Mouse (Mus musculus) heart, embryonic 13.5 days (tissue): Measurements from ENCODE around the gene Det1. TPM values are rescaled to one million over a fixed set of nuclear protein-coding genes. Genes with fewer than 3 reads are reported as not detected.

ENCODE experiments used
- ATAC-seq: fragments of 200-750 bp; cut with Nextera tagmentation; 2 replicates; pipeline ENCODE4 v1.8.0; 2017; ENCODE audit warnings: moderate TSS enrichment; ENCODE audit not compliant: insufficient number of reproducible peaks, low FRiP score, low TSS enrichment; ENCODE audit errors: extremely low read depth
- H3K27ac ChIP-seq: fragments of 300-500 bp; sonication (generic); replicated peaks from 2 replicates; pipeline ENCODE4 v1.5.1; 2015; ENCODE audit warnings: moderate library complexity, mild to moderate bottlenecking, inconsistent platforms
- H3K27me3 ChIP-seq: fragments of 300-500 bp; sonication (generic); replicated peaks from 2 replicates; pipeline ENCODE4 v1.6.1; 2015; ENCODE audit warnings: mild to moderate bottlenecking, inconsistent platforms
- H3K36me3 ChIP-seq: fragments of 300-500 bp; sonication (generic); 2 replicates; pipeline ENCODE4 v1.6.1; 2015; ENCODE audit warnings: mild to moderate bottlenecking, inconsistent platforms
- H3K4me1 ChIP-seq: fragments of 300-500 bp; sonication (generic); 2 replicates; pipeline ENCODE4 v1.6.1; 2015; ENCODE audit warnings: inconsistent platforms
- H3K4me2 ChIP-seq: fragments of 300-500 bp; sonication (generic); 2 replicates; pipeline ENCODE4 v1.6.1; 2015; ENCODE audit warnings: inconsistent platforms, mild to moderate bottlenecking, moderate library complexity
- H3K4me3 ChIP-seq: fragments of 300-500 bp; sonication (generic); 2 replicates; pipeline ENCODE4 v1.5.1; 2015; ENCODE audit warnings: moderate library complexity, mild to moderate bottlenecking, inconsistent platforms
- H3K9ac ChIP-seq: fragments of 300-500 bp; sonication (generic); 2 replicates; pipeline ENCODE4 v1.6.1; 2015; ENCODE audit warnings: inconsistent platforms, mild to moderate bottlenecking, moderate library complexity
- H3K9me3 ChIP-seq: fragments of 300-500 bp; sonication (generic); 2 replicates; pipeline ENCODE4 v1.6.1; 2016; ENCODE audit warnings: inconsistent platforms
- WGBS: fragments of 180-500 bp; shearing (Covaris S2); methylation state at CpG from one replicate; pipeline ENCODE4 v1.1.7; 2015; ENCODE audit warnings: mixed read lengths; 5-methylcytosine and 5-hydroxymethylcytosine counted together
- polyA plus RNA-seq: library from polyadenylated mRNA; unstranded; fragments of >200 nt; fragmentation: Nextera tagmentation; extraction: Ambion mirVana; gene quantifications from 2 replicates; pipeline ENCODE4 v1.2.1, GENCODE M21; 2015

Gene Det1
- polyA plus RNA-seq, 1 experiment from 2014 or later, result 11.4 TPM

- H3K4me2 ChIP-seq, result peak overlapping the region; percentile 78
- peak overlapping the region; percentile 69 for H3K4me3 ChIP-seq
- no peaks in the 10 kb centered on the region for H3K9me3 ChIP-seq
- H3K27ac ChIP-seq, result peak overlapping the region; percentile 57; the same call in 1 of the 2 replicates
- H3K9ac ChIP-seq, result peak overlapping the region; percentile 89
- peaks cover 29% of the 10 kb centered on the region for H3K36me3 ChIP-seq
- peaks cover 5% of the 10 kb centered on the region; the same call in 1 of the 2 replicates for H3K27me3 ChIP-seq
- WGBS, result 38% methylated on average over 12 of the region's 12 CpGs
- no peak for ATAC-seq
- H3K4me1 ChIP-seq, result peaks cover 15% of the 10 kb centered on the region
Observed at GRCm38 (mm10) chr7:78846066-78846716, 872 bp downstream of the Det1 start.

DNA sequence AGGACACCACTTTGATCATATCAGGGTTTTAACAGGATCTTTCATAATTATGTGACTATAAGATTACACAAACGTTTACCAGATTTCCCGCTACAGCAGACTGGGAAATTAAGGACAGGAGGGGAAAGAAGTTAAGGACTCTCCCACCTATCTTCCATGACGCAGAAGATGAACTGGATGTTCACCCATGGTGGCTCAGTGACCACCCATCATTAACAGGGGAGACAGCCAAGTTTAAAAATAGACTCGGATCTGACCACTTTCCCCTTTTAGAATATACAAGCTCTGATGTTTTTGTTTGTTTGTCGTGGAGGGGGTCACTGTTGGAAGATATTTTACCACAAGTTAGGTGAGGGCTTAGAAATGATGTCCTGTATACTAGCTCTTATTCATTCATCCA lies 5.5 kb downstream of the Det1 start:
- Histone ChIP-seq H3K27me3 (no peaks in the 10 kb centered on the region), H3K9ac (no peak overlapping the region), H3K27ac (no peak overlapping the region), H3K4me3 (no peak overlapping the region), H3K36me3 (peaks cover 63% of the 10 kb centered on the region), H3K9me3 (no peaks in the 10 kb centered on the region), H3K4me2 (no peak overlapping the region), H3K4me1 (peaks cover 18% of the 10 kb centered on the region)
- WGBS, result 59% methylated on average over 5 of the region's 5 CpGs
- no peak for ATAC-seq

- 84% methylated on average over 4 of the region's 4 CpGs for WGBS
Observed at GRCm38 (mm10) chr7:78837250-78837649, 9.8 kb downstream of the Det1 start.

GRCm38 (mm10) chr7:78835656-78836055 lies 11.4 kb downstream of the Det1 start:
- Histone ChIP-seq H3K4me3 (no peak overlapping the region), H3K36me3 (peaks cover 59% of the 10 kb centered on the region), H3K9ac (no peak overlapping the region), H3K4me1 (no peaks in the 10 kb centered on the region), H3K9me3 (no peaks in the 10 kb centered on the region), H3K4me2 (no peak overlapping the region), H3K27ac (no peak overlapping the region), H3K27me3 (no peaks in the 10 kb centered on the region)
- no peak for ATAC-seq
- 83% methylated on average over 4 of the region's 4 CpGs for WGBS

More at GRCm38 (mm10) chr7:78837250-78837649, 9.8 kb downstream of the Det1 start:
- H3K9me3 ChIP-seq, result no peaks in the 10 kb centered on the region
- H3K9ac ChIP-seq, result no peak overlapping the region
- no peak for ATAC-seq
- H3K36me3 ChIP-seq, result peaks cover 70% of the 10 kb centered on the region
- no peak overlapping the region for H3K4me3 ChIP-seq
- no peak overlapping the region for H3K4me2 ChIP-seq
- H3K4me1 ChIP-seq, result peaks cover 9% of the 10 kb centered on the region
- H3K27me3 ChIP-seq, result no peaks in the 10 kb centered on the region
- H3K27ac ChIP-seq, result no peak overlapping the region

- no peaks in the 10 kb centered on the region for H3K27me3 ChIP-seq
- no peak overlapping the region for H3K9ac ChIP-seq
- no peaks in the 10 kb centered on the region for H3K9me3 ChIP-seq
- peaks cover 65% of the 10 kb centered on the region for H3K36me3 ChIP-seq
- H3K4me2 ChIP-seq, result no peak overlapping the region
- 85% methylated on average over 14 of the region's 14 CpGs for WGBS
- no peak overlapping the region for H3K4me3 ChIP-seq
- H3K27ac ChIP-seq, result no peak overlapping the region
- peaks cover 7% of the 10 kb centered on the region for H3K4me1 ChIP-seq
- ATAC-seq, result no peak
Observed at GRCm38 (mm10) chr7:78827749-78828362, 19.2 kb downstream of the Det1 start.

DNA sequence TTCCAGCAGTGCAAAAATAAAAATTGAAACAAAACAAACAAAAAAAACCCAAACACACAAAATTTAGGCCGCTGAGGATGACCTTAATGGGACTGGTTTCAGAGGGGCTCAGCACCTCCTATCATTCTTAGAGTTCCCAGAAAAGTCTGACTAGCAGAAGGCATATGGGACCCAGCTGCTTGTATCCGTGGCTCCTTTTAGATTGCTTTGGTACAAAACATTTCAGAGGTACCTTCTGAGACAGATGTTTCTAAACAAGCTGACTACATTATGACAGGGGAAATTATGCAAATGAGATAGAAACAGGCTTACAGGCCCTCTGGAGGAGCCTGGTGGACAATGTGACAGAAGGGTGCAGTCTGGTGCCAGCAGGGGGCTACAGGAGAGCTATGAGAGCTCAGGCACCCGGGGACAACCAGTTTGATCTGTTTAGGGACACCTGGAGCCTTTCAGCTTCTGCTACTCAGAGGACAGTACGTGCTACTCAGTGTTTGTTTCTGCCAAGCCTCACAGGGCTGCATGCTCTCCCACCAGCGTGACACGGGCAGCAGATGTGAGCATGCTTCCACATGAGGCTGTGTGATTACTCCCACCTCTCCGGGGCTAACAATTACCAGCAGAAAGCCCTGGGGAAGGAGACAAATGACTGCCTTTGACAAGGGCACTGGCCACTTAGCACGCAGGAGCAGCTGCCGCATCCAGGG lies 20.2 kb downstream of the Det1 start:
- Histone ChIP-seq H3K4me2 (no peak overlapping the region), H3K9me3 (no peaks in the 10 kb centered on the region), H3K27me3 (no peaks in the 10 kb centered on the region), H3K9ac (no peak overlapping the region), H3K4me1 (peaks cover 7% of the 10 kb centered on the region), H3K36me3 (peaks cover 75% of the 10 kb centered on the region), H3K27ac (peak overlapping the region; percentile 8; the same call in 1 of the 2 replicates), H3K4me3 (no peak overlapping the region)
- no peak for ATAC-seq
- WGBS, result 59% methylated on average over 9 of the region's 9 CpGs

GRCm38 (mm10) chr7:78818336-78818735 lies 28.7 kb downstream of the Det1 start:
- WGBS, result 54% methylated on average over 12 of the region's 12 CpGs
- Histone ChIP-seq H3K9me3 (no peaks in the 10 kb centered on the region), H3K27ac (no peak overlapping the region), H3K36me3 (peaks cover 28% of the 10 kb centered on the region), H3K9ac (no peak overlapping the region), H3K4me1 (peaks cover 5% of the 10 kb centered on the region; the same call in 1 of the 2 replicates), H3K4me2 (no peak overlapping the region), H3K4me3 (no peak overlapping the region), H3K27me3 (no peaks in the 10 kb centered on the region)
- ATAC-seq, result no peak

GRCm38 (mm10) chr7:78814766-78815165 lies 32.3 kb downstream of the Det1 start:
- no peak for ATAC-seq
- Histone ChIP-seq H3K9ac (no peak overlapping the region), H3K4me1 (peaks cover 5% of the 10 kb centered on the region; the same call in 1 of the 2 replicates), H3K27me3 (no peaks in the 10 kb centered on the region), H3K4me2 (no peak overlapping the region), H3K9me3 (no peaks in the 10 kb centered on the region), H3K4me3 (no peak overlapping the region), H3K27ac (no peak overlapping the region), H3K36me3 (no peaks in the 10 kb centered on the region)

DNA sequence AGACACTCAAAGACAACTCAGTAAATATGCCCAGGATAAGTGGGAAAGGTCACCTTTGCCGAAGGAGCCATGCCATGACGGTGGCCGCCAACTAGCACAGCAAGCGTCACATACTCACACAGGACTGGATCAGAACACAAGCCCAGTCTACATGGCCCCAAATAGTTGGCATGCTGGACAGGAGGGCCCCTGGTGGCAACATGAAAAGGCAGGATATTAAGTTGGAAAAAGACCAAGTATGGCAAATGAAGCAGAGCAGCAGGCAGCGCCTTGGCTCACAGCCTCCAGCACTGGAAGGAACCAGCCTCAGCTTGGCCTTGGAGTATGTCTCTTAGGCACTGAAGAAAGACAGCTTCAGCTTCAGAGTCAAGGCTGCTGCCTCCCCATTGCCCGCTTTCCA lies 33.3 kb downstream of the Det1 start:
- H3K4me3 ChIP-seq, result no peak overlapping the region
- no peak overlapping the region for H3K27ac ChIP-seq
- H3K9ac ChIP-seq, result no peak overlapping the region
- no peaks in the 10 kb centered on the region for H3K9me3 ChIP-seq
- no peak for ATAC-seq
- H3K36me3 ChIP-seq, result no peaks in the 10 kb centered on the region
- WGBS, result 92% methylated on average over 6 of the region's 6 CpGs
- H3K4me1 ChIP-seq, result peaks cover 5% of the 10 kb centered on the region; the same call in 1 of the 2 replicates
- no peaks in the 10 kb centered on the region for H3K27me3 ChIP-seq
- no peak overlapping the region for H3K4me2 ChIP-seq

GRCm38 (mm10) chr7:78807192-78807591 lies 39.9 kb downstream of the Det1 start:
- no peak overlapping the region for H3K4me2 ChIP-seq
- H3K27me3 ChIP-seq, result no peaks in the 10 kb centered on the region; the same call in 1 of the 2 replicates
- ATAC-seq, result no peak
- no peak overlapping the region for H3K9ac ChIP-seq
- H3K9me3 ChIP-seq, result no peaks in the 10 kb centered on the region
- no peaks in the 10 kb centered on the region for H3K36me3 ChIP-seq
- no peak overlapping the region for H3K27ac ChIP-seq
- WGBS, result 65% methylated on average over 4 of the region's 4 CpGs
- H3K4me3 ChIP-seq, result no peak overlapping the region
- H3K4me1 ChIP-seq, result 0 out of 2 replicates have a peak, but pooled peaks cover 2% of the 10 kb centered on the region

- Histone ChIP-seq H3K36me3 (no peaks in the 10 kb centered on the region), H3K4me1 (0 out of 2 replicates have a peak, but pooled peaks cover 2% of the 10 kb centered on the region), H3K4me3 (no peak overlapping the region), H3K27ac (no peak overlapping the region), H3K9me3 (no peaks in the 10 kb centered on the region), H3K27me3 (peaks cover 29% of the 10 kb centered on the region), H3K4me2 (no peak overlapping the region), H3K9ac (no peak overlapping the region)
- ATAC-seq, result no peak
- WGBS, result 68% methylated on average over 3 of the region's 3 CpGs
Observed at GRCm38 (mm10) chr7:78803841-78804240, 43.2 kb downstream of the Det1 start.
